Mouse (Mus musculus) thymus, postnatal 0 days (tissue): ENCODE data around the gene Flt3l. TPM values are rescaled to one million over a fixed set of nuclear protein-coding genes. Genes with fewer than 3 reads are reported as not detected.
"Not testable (repeated sequence)": the region's sequence is repeated elsewhere in the genome, so short reads cannot be mapped to it uniquely, and the experiment has no call there.

ENCODE experiments used
- DNase-seq: peaks from one replicate; pipeline ENCODE4 v3.0.0-alpha.2; 2015; ENCODE audit warnings: low spot score
- polyA plus RNA-seq: library from polyadenylated mRNA; unstranded; fragments of >200 nt; fragmentation: Nextera tagmentation; extraction: Ambion mirVana; gene quantifications from 2 replicates; pipeline ENCODE4 v1.2.1, GENCODE M21; 2015

Flt3l gene
- polyA plus RNA-seq, 1 experiment from 2014 or later: 24.5 TPM

DNA sequence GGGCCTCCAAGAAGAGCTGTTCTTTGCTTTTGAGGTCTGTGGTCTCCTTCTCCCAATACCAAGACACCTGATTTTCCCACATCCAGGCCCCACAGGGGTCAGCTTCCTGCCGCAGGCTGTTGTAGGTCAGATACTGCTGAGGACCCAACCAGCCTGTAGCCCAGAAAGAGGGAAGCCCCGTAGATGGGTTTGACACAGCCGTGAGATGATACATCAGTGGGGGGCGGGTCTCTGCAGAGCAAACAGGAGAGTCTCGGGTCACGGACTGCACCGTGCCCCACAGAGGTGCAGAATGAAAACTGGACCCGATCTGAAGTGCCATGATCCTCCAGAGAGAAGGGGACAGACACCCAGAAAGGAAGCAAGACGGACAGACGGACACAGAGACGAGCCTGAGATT lies 33.8 kb downstream of the Flt3l start:
- no peak for DNase-seq

DNA sequence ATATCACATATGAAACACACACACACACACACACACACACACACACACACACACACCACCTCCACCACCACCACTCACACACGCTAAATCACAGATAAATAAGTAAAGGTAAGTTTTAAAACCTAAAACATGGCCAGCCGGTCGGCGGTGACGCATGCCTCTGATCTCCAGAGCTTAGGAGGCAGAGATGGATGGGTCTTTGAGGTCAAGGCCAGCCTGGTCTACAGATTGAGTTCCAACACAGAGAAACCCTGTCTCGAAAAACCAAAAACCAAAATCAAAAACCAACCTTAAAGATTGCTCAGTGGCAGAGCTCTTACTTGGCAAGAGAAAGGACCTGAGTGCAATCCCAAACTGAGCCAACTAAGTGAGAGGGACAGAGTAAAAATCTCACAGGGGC lies 36.2 kb downstream of the Flt3l start:
- no peak for DNase-seq

DNA sequence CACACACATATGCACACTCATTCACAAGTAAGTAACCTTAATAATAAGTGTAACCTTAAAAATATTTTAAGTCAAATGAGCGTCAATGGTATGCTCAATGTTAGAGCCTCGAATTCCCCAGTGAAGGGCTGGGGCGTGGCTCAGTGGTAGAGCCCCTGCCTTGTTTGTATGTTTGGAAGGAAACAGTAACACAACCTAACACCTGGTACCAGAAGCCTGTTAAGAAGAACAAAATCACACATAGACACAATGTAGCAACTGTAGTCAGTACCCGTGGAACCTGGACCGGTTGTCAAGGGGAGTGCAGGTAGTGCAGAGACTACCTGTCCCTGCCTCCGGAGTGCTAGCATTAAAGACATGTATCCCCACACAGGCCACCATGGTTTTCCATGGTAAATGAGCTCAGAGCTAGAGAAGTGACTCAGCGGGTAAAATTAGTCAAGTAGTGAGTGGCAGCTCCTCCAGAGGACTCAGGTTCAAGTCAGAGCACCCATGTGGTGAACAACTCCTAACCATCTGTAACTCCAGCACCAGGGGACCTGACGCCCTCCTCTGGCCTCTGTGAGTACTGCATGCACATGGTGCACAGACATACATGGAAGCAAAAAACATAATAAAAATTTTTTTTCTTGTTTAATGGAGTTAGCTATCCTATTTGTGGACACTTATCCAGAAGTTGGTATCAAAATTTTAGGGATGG lies 37.5 kb downstream of the Flt3l start:
- no peak for DNase-seq

DNA sequence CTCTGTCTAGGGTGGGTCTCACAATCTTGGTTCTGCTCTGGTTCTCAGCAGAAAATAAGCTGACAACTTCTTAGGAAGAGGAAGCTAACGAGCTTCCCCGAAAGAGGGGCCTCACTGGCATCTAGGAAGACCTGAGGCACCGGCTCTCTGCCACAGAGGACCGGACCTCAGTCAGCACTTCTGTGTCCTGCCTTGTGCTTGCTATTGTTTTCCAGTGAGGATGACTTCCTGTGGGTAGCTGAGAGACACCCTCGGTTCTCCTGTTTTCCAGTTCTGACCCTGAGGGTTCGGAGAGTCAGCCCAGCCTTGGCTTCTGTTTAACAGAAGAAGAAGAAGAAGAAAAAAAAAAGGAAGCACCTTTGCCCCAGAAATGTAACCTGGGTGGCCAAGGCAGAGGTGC lies 38.8 kb downstream of the Flt3l start:
- DNase-seq: no peak

DNA sequence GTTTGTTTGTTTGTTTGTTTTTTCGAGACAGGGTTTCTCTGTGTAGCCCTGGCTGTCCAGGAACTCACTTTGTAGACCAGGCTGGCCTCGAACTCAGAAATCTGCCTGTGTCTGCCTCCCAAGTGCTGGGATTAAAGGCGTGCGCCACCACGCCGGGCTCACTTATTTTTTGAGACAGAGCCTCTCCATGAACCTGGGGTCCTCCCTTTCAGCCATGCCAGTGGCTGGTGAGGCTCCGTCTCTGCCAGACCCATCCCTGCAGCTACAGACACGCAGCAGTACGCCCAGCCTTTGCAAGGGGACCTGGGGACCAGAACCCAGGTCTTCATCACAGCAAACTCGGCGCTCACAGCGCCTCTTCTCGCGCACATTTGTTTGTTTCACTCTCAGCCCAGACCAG lies 40.3 kb downstream of the Flt3l start:
- DNase-seq: not testable (repeated sequence)

DNA sequence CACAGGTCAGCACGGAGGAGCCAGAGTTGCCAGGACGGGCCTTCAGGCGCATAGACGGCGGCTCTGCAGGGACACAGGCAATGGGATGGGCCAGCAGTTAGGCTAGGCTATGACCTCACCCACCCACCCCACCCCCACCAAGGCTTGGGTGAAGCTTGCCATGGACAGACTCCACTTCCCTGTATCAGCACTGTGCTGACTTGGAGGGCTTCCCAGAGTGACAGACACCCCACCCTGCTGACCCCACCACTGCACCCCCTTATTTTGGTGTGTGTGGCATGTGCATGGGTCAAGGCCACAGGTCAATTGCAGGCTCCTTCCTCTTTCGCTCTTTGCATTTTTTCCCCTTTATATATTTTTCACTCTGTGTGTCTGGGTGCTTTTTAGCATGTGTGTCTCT lies 40.9 kb downstream of the Flt3l start:
- DNase-seq: no peak

DNA sequence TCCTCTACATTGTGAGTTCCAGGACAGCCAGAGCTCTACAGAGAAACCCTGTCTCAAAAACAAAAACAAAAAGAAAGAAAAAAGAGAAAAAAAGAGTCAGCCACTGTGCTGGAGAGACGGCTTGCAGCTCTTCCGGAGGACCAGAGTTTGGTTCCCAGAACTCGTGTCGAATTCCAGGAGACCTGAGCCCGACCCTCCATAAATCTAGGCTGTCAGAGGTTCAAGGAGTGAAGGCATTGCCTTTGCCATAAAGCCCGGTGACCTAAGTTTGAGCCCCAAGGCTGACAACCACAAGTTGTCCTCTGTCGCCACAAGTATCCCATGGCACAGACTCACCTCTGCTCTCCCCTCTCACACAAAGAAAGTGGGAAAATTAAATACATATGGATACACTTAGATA lies 42.1 kb downstream of the Flt3l start:
- DNase-seq: no peak

DNA sequence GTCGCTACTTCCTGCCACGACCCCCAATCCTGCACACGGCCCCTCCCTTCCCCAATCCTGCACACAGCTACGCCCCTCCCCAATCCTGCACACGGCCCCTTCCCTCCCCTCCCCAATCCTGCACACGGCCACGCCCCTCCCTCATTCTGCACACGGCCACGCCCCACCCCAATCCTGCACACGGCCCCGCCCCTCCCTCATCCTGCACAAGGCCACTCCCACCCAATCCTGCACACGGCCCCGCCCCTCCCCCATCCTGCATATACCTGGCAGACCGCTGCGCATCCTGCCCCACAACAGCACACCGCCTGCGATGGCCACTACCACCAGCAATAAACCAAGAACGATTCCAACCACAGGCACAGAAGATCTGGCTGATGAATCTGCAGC lies 42.7 kb downstream of the Flt3l start:
- peak; percentile 71 for DNase-seq

DNA sequence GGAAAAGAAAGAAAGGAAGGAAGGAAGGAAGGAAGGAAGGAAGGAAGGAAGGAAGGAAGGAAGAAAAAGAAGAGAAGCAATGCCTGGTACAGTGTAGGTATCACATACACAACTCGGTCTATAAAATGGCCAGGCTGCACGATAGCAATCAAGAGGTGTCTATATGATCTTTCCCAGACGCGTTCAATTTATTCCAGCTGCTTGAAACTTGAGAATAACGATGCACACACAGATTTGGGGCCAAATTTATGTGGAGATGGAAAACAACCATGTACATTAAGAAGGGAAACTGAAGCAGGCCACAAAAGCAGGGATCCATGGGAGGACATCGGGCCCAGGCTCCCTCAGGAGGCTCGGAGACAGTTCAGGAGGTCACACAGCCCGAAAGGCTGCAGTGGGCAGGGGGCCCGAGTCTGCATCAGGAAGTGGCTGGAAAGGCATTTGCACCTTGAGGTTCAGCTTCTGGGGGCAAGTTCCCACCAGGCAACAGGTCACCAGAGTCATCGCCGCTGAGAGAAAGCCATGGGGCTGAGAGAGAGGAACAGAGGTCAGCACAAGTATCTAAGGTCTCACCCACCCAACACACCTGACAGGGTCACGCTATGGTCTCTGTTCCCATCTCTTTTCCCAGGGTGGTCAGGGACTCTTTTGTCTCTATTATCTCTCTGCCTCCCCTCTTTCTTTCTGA lies 43.3 kb downstream of the Flt3l start:
- DNase-seq: no peak

DNA sequence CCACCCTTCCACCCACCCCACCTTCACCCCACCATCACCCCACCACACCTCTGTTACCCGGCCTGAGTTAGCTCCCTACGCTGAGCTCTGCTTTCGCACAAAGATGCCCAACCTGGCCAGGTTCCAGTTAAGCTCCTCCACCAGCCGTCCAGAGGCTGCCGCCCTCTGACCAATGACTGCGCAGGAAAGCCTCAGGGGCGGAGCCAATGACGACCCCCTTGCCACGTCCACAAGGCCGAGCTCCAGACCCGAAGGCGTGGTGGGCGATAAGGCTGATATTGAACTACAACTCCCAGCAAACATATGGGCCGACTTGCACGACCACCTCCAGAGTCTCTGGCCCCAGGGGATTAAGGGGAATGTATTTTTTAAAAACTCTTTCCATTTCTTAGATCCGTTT lies 44.2 kb downstream of the Flt3l start, which contains the start of gene Rcn3:
Gene Rcn3 (minus strand): TSS at position 174 of the 400 bp plus-strand sequence.
- DNase-seq: no peak

DNA sequence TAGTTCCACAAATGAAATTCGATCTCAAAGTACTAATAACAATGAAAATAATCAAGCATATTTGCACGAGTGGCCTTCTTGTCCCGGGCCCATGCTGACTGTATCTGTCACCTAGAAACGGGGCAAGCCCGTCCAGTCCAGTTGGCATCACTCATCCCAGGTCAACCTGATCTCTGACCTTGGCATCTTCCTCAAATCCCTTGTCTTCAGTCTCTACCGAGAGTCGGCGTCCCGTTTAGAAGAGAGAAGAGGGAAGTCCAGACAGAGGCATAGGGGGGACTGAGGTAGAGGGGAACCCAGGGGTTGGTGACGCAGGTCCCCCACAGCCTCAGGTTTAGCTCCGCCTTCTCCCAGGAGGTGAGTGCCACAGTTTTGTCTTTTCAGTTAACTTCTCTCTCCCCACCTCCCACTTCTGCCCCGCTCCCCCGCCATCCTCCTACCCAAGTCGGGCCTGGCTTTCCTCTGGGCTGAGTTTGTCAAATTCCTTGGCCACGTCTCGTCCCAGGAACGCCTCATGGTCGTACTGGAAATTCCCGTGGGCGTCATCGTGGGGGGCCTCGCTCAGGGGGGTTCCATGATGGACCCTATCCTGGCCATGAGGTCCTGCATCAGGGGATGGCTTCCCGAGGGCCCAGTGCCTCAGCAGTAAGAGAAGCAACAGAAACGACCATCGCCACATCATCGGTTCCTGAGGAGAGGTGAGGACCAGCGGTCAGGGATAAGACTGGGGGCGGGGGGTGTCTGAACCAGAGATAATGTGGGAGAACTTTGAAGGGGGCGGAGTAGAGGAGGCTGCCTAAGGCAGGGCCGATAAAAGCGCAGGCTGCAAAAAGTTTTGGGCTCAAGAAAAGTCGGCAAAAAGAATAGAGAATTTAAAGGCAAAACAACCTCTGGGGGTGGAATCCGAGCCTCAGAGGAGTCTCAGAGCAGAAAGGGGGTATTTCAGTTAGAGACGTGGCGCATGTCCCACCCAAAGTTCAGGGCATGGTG lies 44.9 kb downstream of the Flt3l start:
- no peak for DNase-seq

DNA sequence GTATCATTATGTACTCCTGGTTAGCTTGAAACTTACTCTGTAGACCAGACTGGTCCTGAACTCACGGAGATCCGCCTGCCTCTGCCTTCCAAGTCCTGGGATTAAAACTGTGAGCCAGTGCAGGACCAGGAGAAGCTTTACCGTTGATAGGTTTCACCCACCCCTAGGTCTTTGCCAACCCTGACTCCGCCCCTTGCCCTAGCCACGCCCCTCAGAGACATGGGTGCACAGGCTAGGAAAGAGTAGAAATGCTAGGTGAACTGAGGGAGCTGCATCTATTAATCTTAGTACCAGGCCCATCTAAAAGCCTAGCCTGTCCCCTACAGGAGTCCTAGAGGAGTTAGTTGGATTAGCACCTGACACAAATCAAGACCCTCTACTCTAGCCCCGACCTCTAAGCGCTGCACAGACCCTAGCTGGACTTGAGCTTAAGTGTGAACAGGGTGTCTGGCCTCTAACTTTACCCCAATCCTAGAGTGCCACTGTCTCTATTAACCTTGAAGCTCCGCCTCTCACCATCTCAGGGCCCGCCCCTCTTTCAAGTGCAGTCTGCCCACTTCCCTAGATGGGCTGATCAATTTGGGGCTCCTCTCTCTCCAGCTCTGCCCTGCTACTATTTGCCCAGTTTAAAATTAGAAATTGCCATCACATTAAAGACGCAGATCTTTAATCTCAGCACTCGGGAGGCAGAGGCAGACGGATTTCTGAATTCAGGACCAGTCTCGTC lies 45.8 kb downstream of the Flt3l start:
- DNase-seq: no peak

DNA sequence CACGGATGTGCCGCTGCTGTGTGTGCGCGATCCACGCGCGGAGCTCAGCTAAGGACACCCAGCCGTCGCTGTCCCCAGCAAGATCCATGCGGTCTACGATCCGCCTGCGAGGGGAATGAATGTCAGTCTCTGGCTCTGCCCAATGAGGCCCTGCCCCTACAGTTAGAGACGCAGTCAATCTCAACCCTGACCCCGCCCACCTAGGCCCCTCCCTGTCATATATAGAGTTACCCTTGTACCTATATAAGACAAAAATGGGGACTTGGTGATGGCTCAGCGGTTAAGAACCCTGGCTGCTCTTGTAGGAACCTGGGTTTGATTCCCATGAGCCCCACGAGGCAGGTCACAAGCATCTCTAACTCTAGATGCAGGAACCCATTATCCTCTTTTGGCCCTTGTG lies 47.6 kb downstream of the Flt3l start:
- no peak for DNase-seq

DNA sequence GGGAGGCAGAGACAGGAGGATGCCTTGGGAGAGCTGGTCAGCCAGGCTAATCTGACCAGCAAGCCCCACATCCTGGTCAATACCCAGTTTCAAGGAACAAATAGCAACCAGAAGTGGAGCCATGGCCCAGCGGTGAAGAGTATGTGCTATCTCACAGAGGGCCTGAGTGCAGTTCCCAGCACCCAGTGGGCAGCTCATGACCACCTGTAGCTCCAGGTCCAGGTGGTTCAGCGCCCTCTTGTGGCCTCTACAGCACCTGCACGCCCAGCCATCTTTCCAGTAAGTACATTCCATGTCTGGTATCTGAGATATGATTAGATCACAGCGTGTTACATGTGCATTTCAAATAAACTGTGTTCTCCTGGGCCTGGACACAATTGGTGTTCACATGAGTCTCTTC lies 50.1 kb downstream of the Flt3l start:
- DNase-seq: no peak

DNA sequence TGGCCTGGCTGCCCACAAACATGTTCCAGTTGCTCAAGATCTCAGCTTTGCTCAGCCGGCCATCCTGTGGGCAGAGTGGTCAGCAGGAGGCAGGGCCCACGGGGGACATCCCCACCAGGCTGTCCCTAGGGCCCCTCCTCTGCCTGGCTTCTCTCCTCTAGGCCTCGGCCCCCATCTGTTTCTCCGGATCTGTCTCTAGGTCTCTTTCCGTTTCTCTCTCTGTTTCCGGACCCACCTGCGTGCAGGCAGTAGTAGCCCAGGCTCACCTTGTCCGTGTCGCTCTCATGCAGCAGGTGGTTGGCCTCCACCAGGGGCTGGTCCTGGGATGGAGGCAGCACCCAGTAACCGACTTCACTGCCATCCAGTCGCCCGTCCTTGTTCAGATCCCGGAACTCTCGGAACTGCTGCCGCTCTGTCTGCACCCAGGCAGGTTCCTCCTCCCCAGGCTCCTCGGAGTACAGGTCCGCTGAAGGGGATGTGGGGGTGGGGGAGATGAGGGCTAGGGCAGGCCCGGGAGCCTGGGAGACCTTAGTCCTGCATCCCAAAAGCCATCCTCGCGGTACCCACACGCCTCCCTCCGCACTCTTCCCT lies 52.8 kb downstream of the Flt3l start:
- DNase-seq: peak; percentile 53

DNA sequence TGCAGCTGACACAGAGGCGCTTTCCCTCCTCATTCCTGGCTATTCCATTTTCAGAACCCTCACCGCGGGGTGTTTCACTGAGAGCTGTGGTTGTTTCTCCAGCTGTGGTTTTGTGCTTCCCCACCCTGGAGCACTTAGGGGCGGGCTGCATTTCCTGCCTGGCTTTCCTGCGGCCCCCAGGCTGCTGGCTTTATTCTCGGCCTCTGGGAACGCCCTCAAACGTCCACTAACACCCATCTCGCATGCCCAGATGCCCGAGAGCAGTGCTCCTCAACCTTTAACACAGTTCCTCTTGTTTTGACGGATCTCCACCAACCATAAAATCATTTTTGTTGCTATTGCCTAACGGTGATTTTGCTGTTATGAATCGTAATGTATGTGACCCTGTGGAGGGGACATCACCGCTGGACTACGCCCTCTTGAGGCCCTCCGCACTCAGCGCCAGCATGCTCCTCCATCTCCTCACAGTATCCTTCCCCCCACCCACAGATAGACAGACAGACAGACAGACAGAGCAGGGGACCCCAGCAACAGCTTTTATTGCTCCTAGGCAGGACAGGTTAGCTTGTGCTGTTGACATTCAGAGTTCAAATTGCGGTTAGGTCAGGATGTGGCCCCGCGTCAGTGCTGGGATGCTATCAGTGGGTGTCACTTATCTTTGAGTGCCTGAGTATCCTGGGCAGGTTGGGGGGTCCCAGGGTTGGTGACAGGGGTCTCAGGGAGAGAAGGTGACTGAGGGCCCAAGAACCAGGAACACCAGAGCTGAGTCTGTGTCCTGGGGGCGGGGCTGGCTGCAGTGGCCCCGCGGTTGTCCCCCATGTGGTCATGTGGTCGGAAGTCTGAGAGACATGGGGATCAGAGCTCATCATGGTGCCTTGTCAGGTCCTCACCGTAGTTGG lies 53.6 kb downstream of the Flt3l start:
- DNase-seq: peak; percentile 62

DNA sequence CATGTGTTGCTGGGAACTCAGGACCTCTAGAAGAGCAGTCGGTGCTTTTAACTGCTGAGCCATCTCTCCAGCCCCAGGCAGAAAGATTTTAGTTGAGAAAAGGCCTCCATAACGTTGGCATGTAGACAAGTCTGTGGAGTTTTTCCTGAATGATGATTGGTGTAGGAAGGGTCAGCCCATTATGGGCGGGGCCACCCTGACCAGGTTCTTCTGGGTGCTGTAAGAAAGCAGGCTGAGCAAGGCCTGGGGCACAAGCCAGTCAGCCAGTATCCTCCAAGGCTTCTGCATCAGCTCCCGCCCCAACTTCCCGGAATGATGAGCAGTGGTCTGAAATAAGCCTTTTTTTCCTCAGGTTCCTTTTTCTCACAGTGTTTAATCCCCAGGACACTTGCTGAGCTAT lies 55.2 kb downstream of the Flt3l start:
- DNase-seq: no peak

DNA sequence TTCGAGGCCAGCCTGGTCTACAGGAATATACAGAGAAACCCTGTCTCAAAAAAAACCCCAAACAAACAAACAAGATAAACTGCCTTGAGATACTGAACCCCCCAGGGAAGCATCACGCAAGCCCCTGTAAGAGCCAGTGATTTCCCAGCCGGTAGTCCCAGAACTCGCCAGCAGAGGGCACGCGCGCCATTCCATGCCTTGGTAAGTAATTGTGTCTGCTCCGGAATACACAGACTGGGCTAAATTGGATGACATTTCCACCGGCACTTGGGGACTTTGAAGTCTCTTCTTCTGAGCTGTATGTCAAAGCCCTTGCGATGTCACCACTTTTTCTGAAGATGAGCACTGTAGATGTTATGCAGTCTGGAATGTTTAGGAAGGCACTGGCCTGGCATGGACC lies 56.4 kb downstream of the Flt3l start:
- peak; percentile 91 for DNase-seq
